Mouse (Mus musculus) CH12.LX (cell line): Measurements from ENCODE around the gene Synpo2l. TPM values are rescaled to one million over a fixed set of nuclear protein-coding genes. Genes with fewer than 3 reads are reported as not detected.

ENCODE experiments used
- DNase-seq: peaks from one replicate; pipeline ENCODE4 v3.0.0-alpha.2; 2013; ENCODE audit errors: extremely low read depth
- H3K27ac ChIP-seq: 2 replicates; pipeline ENCODE4 v1.5.1; 2012; ENCODE audit warnings: low read depth, mild to moderate bottlenecking, control low read depth, moderate library complexity; ENCODE audit not compliant: insufficient read depth
- H3K27me3 ChIP-seq: replicated peaks from 2 replicates; pipeline ENCODE3; 2012; ENCODE audit warnings: inconsistent platforms
- H3K36me3 ChIP-seq, 2 experiments: replicated peaks in 1 of 2; 2 replicates each; pipeline versions ENCODE3 to v1.6.1; 2012; ENCODE audit warnings: inconsistent platforms in 1 of 2, low read length in 1 of 2, mild to moderate bottlenecking in 1 of 2, mixed read lengths in 1 of 2, moderate library complexity in 1 of 2; ENCODE audit not compliant: control insufficient read depth in 1 of 2, insufficient read depth in 1 of 2
- H3K4me1 ChIP-seq, 2 experiments: 2 replicates each; pipeline ENCODE4 v1.6.1; 2012; ENCODE audit warnings: inconsistent platforms in 1 of 2, moderate library complexity in 1 of 2; ENCODE audit not compliant: insufficient read depth in 2 of 2, control insufficient read depth in 1 of 2
- H3K4me2 ChIP-seq: 2 replicates; pipeline ENCODE4 v1.6.1; 2012; ENCODE audit warnings: low read depth, mild to moderate bottlenecking, control low read depth; ENCODE audit not compliant: poor library complexity, insufficient read depth, severe bottlenecking
- H3K4me3 ChIP-seq, 3 experiments: fragments of 150-350 bp in 1 of 3; sonication (generic) in 1 of 3; replicated peaks in 1 of 3; 2 replicates each; pipeline versions ENCODE3 to v1.5.1; 2011 to 2012; ENCODE audit warnings: low read depth in 2 of 3, low read length in 2 of 3, mild to moderate bottlenecking in 2 of 3, moderate library complexity in 2 of 3, control low read depth in 1 of 3, improper control_type of control experiment in 1 of 3, inconsistent platforms in 1 of 3, mixed read lengths in 1 of 3; ENCODE audit not compliant: poor library complexity in 1 of 3
- H3K79me2 ChIP-seq: replicated peaks from 2 replicates; pipeline ENCODE4 v1.6.1; 2012; ENCODE audit warnings: mild to moderate bottlenecking, moderate library complexity; ENCODE audit not compliant: control insufficient read depth, poor library complexity, insufficient read depth, severe bottlenecking; ENCODE audit errors: extremely low read depth
- H3K9ac ChIP-seq: 2 replicates; pipeline ENCODE4 v1.6.1; 2012; ENCODE audit warnings: low read depth, mild to moderate bottlenecking, control low read depth, moderate library complexity; ENCODE audit not compliant: insufficient read depth
- H3K9me3 ChIP-seq: replicated peaks from 2 replicates; pipeline ENCODE3; 2012; ENCODE audit warnings: low read length, inconsistent platforms, mixed read lengths
- BHLHE40 ChIP-seq: IDR thresholded peaks from 2 replicates; pipeline ENCODE4 v1.6.1; 2011; ENCODE audit warnings: mild to moderate bottlenecking, low read depth, low read length, improper control_type of control experiment
- CHD1 ChIP-seq: IDR thresholded peaks from 2 replicates; pipeline ENCODE4 v1.6.1; 2012; ENCODE audit warnings: low read depth, low read length, improper control_type of control experiment, inconsistent platforms
- CHD2 ChIP-seq: IDR thresholded peaks from 2 replicates; pipeline ENCODE4 v1.6.1; 2011; ENCODE audit warnings: low read length, improper control_type of control experiment
- E2F4 ChIP-seq: IDR thresholded peaks from 2 replicates; pipeline ENCODE4 v1.6.1; 2011; ENCODE audit warnings: low read depth, low read length, improper control_type of control experiment; ENCODE audit not compliant: insufficient replicate concordance
- HCFC1 ChIP-seq: IDR thresholded peaks from 2 replicates; pipeline ENCODE4 v1.6.1; 2012; ENCODE audit warnings: low read depth, mild to moderate bottlenecking, inconsistent platforms, low read length, improper control_type of control experiment
- JUN ChIP-seq: IDR thresholded peaks from 2 replicates; pipeline ENCODE4 v1.6.1; 2011; ENCODE audit warnings: low read depth, mild to moderate bottlenecking, low read length, improper control_type of control experiment, moderate library complexity; ENCODE audit not compliant: insufficient read depth
- JUND ChIP-seq: conservative IDR thresholded peaks from 2 replicates; pipeline ENCODE4 v1.6.1; 2011; ENCODE audit warnings: low read depth, low read length, improper control_type of control experiment
- KAT2A ChIP-seq: IDR thresholded peaks from 2 replicates; pipeline ENCODE4 v1.6.1; 2012; ENCODE audit warnings: low read length, improper control_type of control experiment, inconsistent platforms; ENCODE audit not compliant: insufficient replicate concordance
- MAX ChIP-seq: IDR thresholded peaks from 2 replicates; pipeline ENCODE4 v1.6.1; 2011; ENCODE audit warnings: low read length, improper control_type of control experiment
- MEF2A ChIP-seq: IDR thresholded peaks from 2 replicates; pipeline ENCODE4 v1.6.1; 2014; ENCODE audit warnings: low read depth, mild to moderate bottlenecking, inconsistent platforms, low read length, improper control_type of control experiment, borderline replicate concordance
- MYC ChIP-seq: IDR thresholded peaks from 2 replicates; pipeline ENCODE4 v1.6.1; 2011; ENCODE audit warnings: low read depth, mild to moderate bottlenecking, improper control_type of control experiment, low read length
- NELFE ChIP-seq: IDR thresholded peaks from 2 replicates; pipeline ENCODE4 v1.6.1; 2011; ENCODE audit warnings: low read depth, low read length, improper control_type of control experiment
- NRF1 ChIP-seq: IDR thresholded peaks from 2 replicates; pipeline ENCODE4 v1.6.1; 2014; ENCODE audit warnings: low read depth, mild to moderate bottlenecking, inconsistent platforms, low read length, improper control_type of control experiment, moderate library complexity
- POLR2AphosphoS2 ChIP-seq: IDR thresholded peaks from 2 replicates; pipeline ENCODE4 v1.6.1; 2011; ENCODE audit warnings: low read depth, low read length, improper control_type of control experiment
- SIN3A ChIP-seq: IDR thresholded peaks from 2 replicates; pipeline ENCODE4 v1.6.1; 2012; ENCODE audit warnings: low read length, improper control_type of control experiment, inconsistent platforms
- SMC3 ChIP-seq: IDR thresholded peaks from 2 replicates; pipeline ENCODE4 v1.6.1; 2011; ENCODE audit warnings: low read depth, low read length, improper control_type of control experiment
- TCF12 ChIP-seq: IDR thresholded peaks from 2 replicates; pipeline ENCODE4 v1.6.1; 2014; ENCODE audit warnings: low read depth, mild to moderate bottlenecking, inconsistent platforms, low read length, improper control_type of control experiment
- USF1 ChIP-seq: IDR thresholded peaks from 2 replicates; pipeline ENCODE4 v1.6.1; 2014; ENCODE audit warnings: low read depth, mild to moderate bottlenecking, inconsistent platforms, low read length, improper control_type of control experiment
- USF2 ChIP-seq: conservative IDR thresholded peaks from 2 replicates; pipeline ENCODE4 v1.6.1; 2011; ENCODE audit warnings: low read depth, low read length, improper control_type of control experiment
- ZKSCAN1 ChIP-seq: IDR thresholded peaks from 2 replicates; pipeline ENCODE4 v1.6.1; 2012; ENCODE audit warnings: low read depth, inconsistent platforms, low read length, improper control_type of control experiment, borderline replicate concordance
- ZNF384 ChIP-seq: IDR thresholded peaks from 2 replicates; pipeline ENCODE4 v1.6.1; 2012; ENCODE audit warnings: low read depth, low read length, improper control_type of control experiment, inconsistent platforms
- dilution Hi-C: fragments of 300-500 bp; cut with MboI; formaldehyde crosslinking; loops from 2 replicates; pipeline ENCODE4 v1.14.3; 2020; ENCODE audit warnings: low sequenced_read_pairs; ENCODE audit not compliant: extremely low pct_unique_long_range_greater_than_20kb, extremely low pct_ligation_motif_present
- in situ Hi-C: fragments of 300-500 bp; cut with MboI; formaldehyde crosslinking; loops from 3 replicates; pipeline ENCODE4 v1.14.3; 2019; ENCODE audit warnings: low sequenced_read_pairs, low pct_ligation_motif_present, low pct_unique_long_range_greater_than_20kb, mixed read lengths
- polyA plus RNA-seq: library from polyadenylated mRNA; unstranded; fragments of >175 nt; gene quantifications from 2 replicates; pipeline ENCODE4 v1.2.1, GENCODE M21; 2012; ENCODE audit warnings: low read depth; ENCODE audit not compliant: insufficient read length
- total RNA-seq, 2 experiments: library from RNA; depleted of rRNA; stranded (reverse); fragments of 300-350 nt in 1 of 2; fragments of >200 nt in 1 of 2; gene quantifications; 2 replicates each; pipeline ENCODE4 v1.2.3; 2012 to 2014

The Synpo2l gene
- total and polyA plus RNA-seq, 3 experiments: 0.04 to 0.13 TPM; not detected in 1

- TF ChIP-seq MEF2A: 0 out of 2 replicates have a peak, but pooled peaks have one; percentile 31
- 0 out of 2 replicates have a peak, but pooled peaks have one; percentile 15 for TF ChIP-seq E2F4
- peak; percentile 72 for TF ChIP-seq SMC3
- TF ChIP-seq POLR2AphosphoS2: no peak
- TF ChIP-seq CHD1: no peak
- TF ChIP-seq USF1: no peak
- no peak for TF ChIP-seq BHLHE40
- no peak for TF ChIP-seq JUND
- no peak for TF ChIP-seq JUN
- no peak for TF ChIP-seq CHD2
Observed at GRCm38 (mm10) chr14:20660827-20661660, 7.1 kb downstream of the Synpo2l start (continued).

- no peak overlapping the region for H3K4me2 ChIP-seq
- peaks cover 25% of the 10 kb centered on the region for H3K27me3 ChIP-seq
- no peak overlapping the region for H3K4me3 ChIP-seq
- no peaks in the 10 kb centered on the region for H3K79me2 ChIP-seq
- TF ChIP-seq NELFE: no peak
- no peak for TF ChIP-seq TCF12
- no peak for TF ChIP-seq SMC3
- no peak for TF ChIP-seq MYC
- no peak for TF ChIP-seq E2F4
- TF ChIP-seq ZKSCAN1: no peak
- no peak for TF ChIP-seq SIN3A
- no peak for TF ChIP-seq CHD1
- TF ChIP-seq MAX: no peak
- TF ChIP-seq BHLHE40: no peak
- no peak for TF ChIP-seq USF1
- no peak for TF ChIP-seq USF2
- TF ChIP-seq KAT2A: no peak
- no peak for TF ChIP-seq ZNF384
- TF ChIP-seq MEF2A: no peak
- no peak for TF ChIP-seq CHD2
- no peak for TF ChIP-seq NRF1
- TF ChIP-seq HCFC1: no peak
- no peak overlapping the region for H3K9ac ChIP-seq
- H3K36me3 ChIP-seq: no peaks in the 10 kb centered on the region
- H3K27ac ChIP-seq: no peak overlapping the region
- H3K9me3 ChIP-seq: no peaks in the 10 kb centered on the region
- DNase-seq: no peak
- in situ Hi-C loops: loop anchor here (5.0 kb wide), 1 partner anchor 82 kb away; no protein-coding TSS in a partner anchor
- peaks cover 6 to 40% of the 10 kb centered on the region in 2 experiments for H3K4me1 ChIP-seq
- dilution Hi-C loops: no loop called here
Observed at GRCm38 (mm10) chr14:20659687-20660086, 8.5 kb downstream of the Synpo2l start.
